Mouse (Mus musculus) midbrain, embryonic 16.5 days (tissue): ENCODE measurements around the gene Ccl17. TPM values are rescaled to one million over a fixed set of nuclear protein-coding genes. Genes with fewer than 3 reads are reported as not detected.

ENCODE experiments used
- ATAC-seq: fragments of 200-750 bp; cut with Nextera tagmentation; 2 replicates; pipeline ENCODE4 v1.8.0; 2017; ENCODE audit warnings: moderate TSS enrichment
- H3K27ac ChIP-seq: fragments of 300-500 bp; sonication (generic); 2 replicates; pipeline ENCODE4 v1.5.1; 2014; ENCODE audit warnings: mild to moderate bottlenecking, low read length, mixed read lengths
- H3K27me3 ChIP-seq: fragments of 300-500 bp; sonication (generic); 2 replicates; pipeline ENCODE4 v1.6.1; 2014; ENCODE audit warnings: low read depth, low read length, mixed read lengths; ENCODE audit not compliant: control insufficient read depth, insufficient read depth
- H3K36me3 ChIP-seq: fragments of 300-500 bp; sonication (generic); 2 replicates; pipeline ENCODE4 v1.6.1; 2014; ENCODE audit warnings: mild to moderate bottlenecking, low read length, moderate library complexity, mixed read lengths; ENCODE audit not compliant: control insufficient read depth, insufficient read depth
- H3K4me1 ChIP-seq: fragments of 300-500 bp; sonication (generic); 2 replicates; pipeline ENCODE4 v1.6.1; 2014; ENCODE audit warnings: mild to moderate bottlenecking, low read length, mixed read lengths; ENCODE audit not compliant: control insufficient read depth, insufficient read depth
- H3K4me2 ChIP-seq: fragments of 300-500 bp; sonication (generic); 2 replicates; pipeline ENCODE4 v1.6.1; 2014; ENCODE audit warnings: mild to moderate bottlenecking, low read length, mixed read lengths
- H3K4me3 ChIP-seq: fragments of 300-500 bp; sonication (generic); 2 replicates; pipeline ENCODE4 v1.5.1; 2014; ENCODE audit warnings: low read depth, mild to moderate bottlenecking, low read length, moderate library complexity, mixed read lengths
- H3K9ac ChIP-seq: fragments of 300-500 bp; sonication (generic); 2 replicates; pipeline ENCODE4 v1.6.1; 2014; ENCODE audit warnings: low read depth, low read length, mixed read lengths
- H3K9me3 ChIP-seq: fragments of 300-500 bp; sonication (generic); replicated peaks from 2 replicates; pipeline ENCODE4 v1.6.1; 2014; ENCODE audit warnings: mild to moderate bottlenecking, low read length, mixed read lengths; ENCODE audit not compliant: control insufficient read depth, poor library complexity, severe bottlenecking
- WGBS: fragments of 180-500 bp; shearing (Covaris S2); extraction: QIAGEN DNeasy Blood & Tissue Kit; methylation state at CpG from one replicate; pipeline ENCODE4 v1.1.7; 2014; 5-methylcytosine and 5-hydroxymethylcytosine counted together
- polyA plus RNA-seq: library from polyadenylated mRNA; unstranded; fragments of >200 nt; fragmentation: Nextera tagmentation; extraction: Ambion mirVana; gene quantifications from 2 replicates; pipeline ENCODE4 v1.2.1, GENCODE M21; 2015

The Ccl17 gene
- polyA plus RNA-seq, 1 experiment from 2014 or later: 0.40 TPM

DNA sequence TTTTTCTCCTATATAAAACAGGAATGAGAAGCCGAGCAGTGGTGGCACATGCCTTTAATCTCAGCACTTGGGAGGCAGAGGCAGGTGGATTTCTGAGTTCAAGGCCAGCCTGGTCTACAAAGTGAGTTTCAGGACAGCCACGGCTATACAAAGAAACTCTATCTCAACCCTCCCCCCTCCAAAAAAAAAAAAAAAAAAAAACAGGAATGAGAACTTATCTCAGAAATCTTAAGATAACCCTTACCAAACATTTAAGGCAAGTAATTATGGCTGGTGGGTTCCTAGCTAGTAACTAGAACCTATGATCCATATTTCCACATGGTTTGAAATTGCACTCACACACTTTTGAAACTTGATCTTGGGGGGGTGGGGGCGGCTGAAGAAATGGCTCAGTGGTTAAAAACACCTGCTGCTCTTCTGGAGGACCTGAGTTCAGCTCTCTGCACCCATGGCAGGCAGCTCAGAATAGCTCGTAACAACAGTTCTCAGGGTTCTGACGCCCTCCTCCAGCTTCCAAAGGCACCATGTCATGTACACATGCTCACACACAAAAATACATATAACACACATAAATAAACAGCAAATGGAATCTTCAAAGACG, 24.2 kb upstream of the Ccl17 start:
- WGBS: 70% methylated on average over 6 of the region's 6 CpGs
- Histone ChIP-seq H3K4me1 (peaks cover 3% of the 10 kb centered on the region; the same call in 1 of the 2 replicates), H3K27ac (no peak overlapping the region)

DNA sequence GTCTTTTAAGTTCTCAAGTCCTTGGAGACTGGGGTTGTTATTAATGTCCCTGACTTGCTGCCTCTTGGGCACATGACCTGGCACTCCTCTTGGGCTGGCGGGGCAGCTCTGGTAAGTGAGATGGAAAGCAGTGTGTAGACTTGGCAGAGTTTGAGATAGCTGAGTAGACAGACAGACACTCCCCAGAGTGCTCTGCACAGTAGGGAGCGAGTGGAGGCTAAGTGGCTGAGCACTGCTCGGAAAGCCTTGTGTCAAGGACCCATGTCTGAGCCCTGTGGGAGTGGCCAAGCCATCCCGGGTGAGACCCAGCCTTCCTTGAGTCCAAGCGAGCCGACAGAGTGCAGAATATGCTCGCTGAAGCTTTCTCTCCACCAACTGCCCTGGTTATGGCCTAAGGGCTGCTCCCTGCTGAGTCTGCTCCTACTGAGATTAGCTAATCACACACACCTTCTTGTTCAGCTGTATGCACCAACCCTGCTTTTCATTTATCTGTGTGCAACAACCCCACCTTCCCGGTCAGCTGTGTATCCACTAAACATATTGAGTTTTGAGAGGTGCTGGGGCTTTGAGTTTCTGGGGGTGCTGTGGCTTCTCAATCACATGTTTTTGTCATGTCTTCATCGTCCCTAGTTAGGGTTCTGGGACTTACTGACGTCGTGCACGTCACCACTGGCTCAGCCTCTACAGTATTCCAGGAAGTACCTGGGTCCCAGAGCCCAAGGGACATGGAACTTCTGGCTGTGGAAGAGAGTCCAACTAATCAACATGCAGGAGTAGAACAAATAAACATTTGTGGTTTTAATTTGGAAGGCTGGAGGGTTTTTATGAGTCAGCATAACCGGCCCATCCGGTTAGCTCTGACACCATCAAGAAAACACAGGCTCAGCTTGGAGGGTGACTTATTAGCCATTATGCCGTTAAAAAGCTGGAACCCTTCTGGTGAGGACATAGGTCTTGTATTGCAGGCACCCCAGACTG, 22.4 kb upstream of the Ccl17 start:
- Histone ChIP-seq H3K9me3 (no peaks in the 10 kb centered on the region), H3K9ac (no peak overlapping the region), H3K4me3 (no peak overlapping the region), H3K4me1 (no peaks in the 10 kb centered on the region), H3K4me2 (no peak overlapping the region), H3K36me3 (no peaks in the 10 kb centered on the region), H3K27me3 (no peaks in the 10 kb centered on the region), H3K27ac (no peak overlapping the region)
- 75% methylated on average over 15 of the region's 15 CpGs for WGBS
- no peak for ATAC-seq

More for the DNA sequence above, 24.2 kb upstream of the Ccl17 start:
- H3K4me2 ChIP-seq: no peak overlapping the region
- H3K4me3 ChIP-seq: no peak overlapping the region
- no peak for ATAC-seq
- no peaks in the 10 kb centered on the region for H3K27me3 ChIP-seq
- H3K9me3 ChIP-seq: no peaks in the 10 kb centered on the region
- no peaks in the 10 kb centered on the region for H3K36me3 ChIP-seq
- H3K9ac ChIP-seq: no peak overlapping the region

DNA sequence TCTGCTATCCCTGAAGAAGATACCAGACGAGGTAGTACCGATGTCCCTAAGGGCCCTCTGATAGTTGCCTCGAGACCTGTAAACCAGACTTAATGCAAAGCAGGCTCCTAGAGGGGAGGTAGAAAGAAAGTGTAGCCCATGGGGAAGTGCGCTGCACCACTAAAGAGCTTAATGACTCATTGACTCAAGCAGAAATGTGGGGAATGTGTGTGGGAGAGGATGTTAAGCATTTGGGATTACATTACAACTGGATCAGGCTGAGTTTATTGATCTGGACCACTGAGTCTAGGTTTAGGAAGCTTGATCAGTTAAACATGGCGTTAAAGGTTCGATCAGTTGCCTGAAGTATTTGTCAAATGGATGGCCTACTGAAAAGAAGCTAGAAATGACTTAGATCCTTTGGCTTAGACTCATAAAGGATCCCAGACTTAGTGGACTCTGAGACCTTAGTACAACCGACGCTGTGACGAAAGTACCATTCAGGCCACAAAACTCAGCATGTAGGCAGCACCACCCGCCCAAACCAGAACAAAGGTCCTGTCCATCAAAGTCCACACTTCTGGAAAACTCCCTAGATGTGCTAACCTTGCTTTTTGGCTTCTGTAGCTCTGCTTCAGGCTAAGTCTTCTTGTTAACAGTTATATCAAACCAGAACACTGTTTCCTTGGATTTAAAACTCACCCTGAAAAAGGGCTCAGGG, 20.8 kb upstream of the Ccl17 start:
- Histone ChIP-seq H3K9ac (no peak overlapping the region), H3K4me1 (no peaks in the 10 kb centered on the region), H3K4me2 (no peak overlapping the region), H3K27ac (no peak overlapping the region), H3K9me3 (no peaks in the 10 kb centered on the region), H3K4me3 (no peak overlapping the region), H3K36me3 (no peaks in the 10 kb centered on the region), H3K27me3 (no peaks in the 10 kb centered on the region)
- no peak for ATAC-seq
- WGBS: 35% methylated on average over 10 of the region's 10 CpGs

DNA sequence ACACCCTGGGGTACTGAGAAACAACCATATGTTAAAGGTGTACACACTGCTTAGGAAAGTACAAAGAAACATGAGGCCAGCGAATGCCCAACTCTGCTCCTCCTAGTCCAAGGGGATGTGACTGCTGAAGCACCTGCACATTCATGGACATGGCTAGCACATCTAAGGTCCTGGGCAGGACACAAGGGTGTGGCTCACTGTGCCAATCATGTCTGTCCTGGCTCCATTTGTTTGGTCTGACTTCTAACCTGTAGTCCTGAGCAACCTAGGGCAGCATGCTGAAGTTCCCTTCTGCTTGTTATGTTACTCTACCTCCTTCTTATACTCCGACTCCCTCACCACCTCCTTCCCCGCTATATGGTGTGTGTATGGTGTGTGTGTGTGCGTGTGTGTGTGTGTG, 15.9 kb upstream of the Ccl17 start:
- Histone ChIP-seq H3K36me3 (no peaks in the 10 kb centered on the region), H3K27ac (no peak overlapping the region), H3K4me3 (no peak overlapping the region), H3K9me3 (no peaks in the 10 kb centered on the region), H3K9ac (no peak overlapping the region), H3K27me3 (no peaks in the 10 kb centered on the region), H3K4me2 (no peak overlapping the region), H3K4me1 (no peaks in the 10 kb centered on the region)
- 93% methylated on average over 4 of the region's 4 CpGs for WGBS
- ATAC-seq: no peak

DNA sequence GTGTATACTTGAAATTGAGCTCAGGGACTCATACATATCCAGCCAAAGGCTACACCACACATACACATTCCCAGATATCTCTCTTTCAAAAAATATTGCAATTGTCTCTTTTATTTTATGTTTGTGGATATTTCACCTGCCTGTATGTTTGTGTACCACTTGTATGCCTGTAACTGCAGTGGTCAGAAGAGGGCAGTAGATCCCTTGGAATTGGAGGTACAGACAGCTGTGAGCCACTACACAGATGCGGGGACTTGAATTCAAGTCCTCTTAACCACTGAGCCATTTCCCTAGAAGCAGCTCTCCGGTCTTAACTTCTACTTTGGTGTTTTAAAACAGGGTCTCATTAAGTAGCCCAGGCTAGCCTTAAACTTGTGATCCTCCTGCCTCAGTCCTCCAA, 15.5 kb upstream of the Ccl17 start:
- ATAC-seq: no peak
- Histone ChIP-seq H3K4me2 (no peak overlapping the region), H3K36me3 (no peaks in the 10 kb centered on the region), H3K27ac (no peak overlapping the region), H3K9ac (no peak overlapping the region), H3K4me1 (no peaks in the 10 kb centered on the region), H3K4me3 (no peak overlapping the region), H3K9me3 (no peaks in the 10 kb centered on the region), H3K27me3 (no peaks in the 10 kb centered on the region)
- 98% methylated on average over 2 of the region's 2 CpGs for WGBS

DNA sequence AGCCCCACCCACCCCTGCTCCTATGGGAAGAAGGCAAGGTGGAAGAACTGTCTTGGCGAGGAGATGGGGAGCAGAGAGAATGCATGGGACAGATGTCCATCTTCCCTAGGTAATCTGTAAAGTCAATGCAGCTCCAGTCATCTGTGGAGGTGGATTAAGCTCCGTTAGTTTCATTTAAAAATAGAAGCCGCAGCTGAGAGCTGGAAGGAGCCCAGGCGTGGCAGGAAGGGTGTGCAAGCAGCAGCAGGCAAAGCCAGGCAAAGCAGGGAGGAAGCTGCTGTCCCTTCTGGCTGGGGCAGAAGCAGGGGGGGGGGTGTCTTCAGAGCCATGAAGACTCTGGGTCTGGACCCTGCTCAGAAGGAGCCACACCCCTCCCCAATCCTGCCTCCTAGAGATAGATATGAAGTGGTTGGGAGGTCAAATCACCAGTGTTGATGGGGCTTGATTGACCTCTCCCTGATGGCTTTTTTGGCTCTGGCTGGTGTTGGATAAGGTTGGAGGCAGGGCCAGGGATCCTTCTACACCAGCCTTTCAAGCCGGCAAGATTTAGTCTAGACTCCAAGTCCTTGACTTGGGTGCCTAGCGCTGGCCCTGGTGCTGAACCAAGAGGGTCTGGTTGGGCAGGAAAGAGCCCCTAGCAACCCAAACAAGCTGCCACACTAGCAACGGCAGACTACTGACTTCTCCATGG, 9.8 kb upstream of the Ccl17 start:
- H3K4me3 ChIP-seq: no peak overlapping the region
- WGBS: 68% methylated on average over 7 of the region's 7 CpGs
- ATAC-seq: no peak
- no peaks in the 10 kb centered on the region for H3K36me3 ChIP-seq
- no peaks in the 10 kb centered on the region for H3K27me3 ChIP-seq
- H3K27ac ChIP-seq: no peak overlapping the region
- H3K9ac ChIP-seq: no peak overlapping the region
- H3K4me2 ChIP-seq: no peak overlapping the region
- no peaks in the 10 kb centered on the region for H3K4me1 ChIP-seq
- H3K9me3 ChIP-seq: no peaks in the 10 kb centered on the region

DNA sequence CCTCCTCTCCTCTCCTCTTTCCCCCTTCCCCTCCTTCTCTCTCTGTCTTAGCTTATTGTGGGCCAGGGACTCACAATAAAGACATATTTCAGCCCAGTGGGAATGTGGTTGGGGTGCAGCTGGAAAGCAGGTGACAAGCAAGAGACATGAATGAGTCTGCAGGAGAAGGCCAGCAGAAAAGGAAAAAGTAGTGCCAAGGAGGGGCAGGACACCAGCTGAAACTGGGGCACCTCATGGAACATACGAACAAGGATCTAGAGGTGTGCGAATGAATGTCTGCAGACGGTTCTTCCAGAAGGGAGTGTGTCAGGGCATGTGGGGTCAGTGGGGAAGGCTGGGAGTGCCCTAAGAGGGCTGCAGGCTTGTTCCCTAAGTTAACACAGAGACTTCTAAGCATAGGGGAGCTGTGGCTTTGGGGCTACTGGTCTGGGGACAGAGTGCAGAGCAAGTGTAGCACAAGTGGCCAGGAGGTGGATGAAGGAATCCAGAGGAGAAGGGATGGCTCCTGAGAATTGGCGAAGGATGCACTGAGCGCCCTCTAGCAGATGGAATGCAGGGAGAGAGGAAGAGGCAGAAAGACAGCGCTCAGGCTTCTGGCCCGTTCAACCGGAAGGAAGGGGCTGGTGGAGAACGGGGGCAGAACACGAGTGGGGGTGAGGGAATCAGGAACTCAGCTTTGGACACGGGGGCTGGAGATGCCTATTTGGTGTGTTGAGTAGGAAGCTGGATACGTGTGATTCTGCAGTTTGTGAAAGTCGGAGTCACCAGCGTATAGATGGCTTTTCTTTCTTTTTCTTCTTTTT, 8.8 kb upstream of the Ccl17 start:
- no peak overlapping the region for H3K27ac ChIP-seq
- no peaks in the 10 kb centered on the region for H3K36me3 ChIP-seq
- H3K27me3 ChIP-seq: no peaks in the 10 kb centered on the region
- no peaks in the 10 kb centered on the region for H3K9me3 ChIP-seq
- 36% methylated on average over 14 of the region's 14 CpGs for WGBS
- no peaks in the 10 kb centered on the region for H3K4me1 ChIP-seq
- no peak for ATAC-seq
- no peak overlapping the region for H3K4me3 ChIP-seq
- no peak overlapping the region for H3K4me2 ChIP-seq
- H3K9ac ChIP-seq: no peak overlapping the region

DNA sequence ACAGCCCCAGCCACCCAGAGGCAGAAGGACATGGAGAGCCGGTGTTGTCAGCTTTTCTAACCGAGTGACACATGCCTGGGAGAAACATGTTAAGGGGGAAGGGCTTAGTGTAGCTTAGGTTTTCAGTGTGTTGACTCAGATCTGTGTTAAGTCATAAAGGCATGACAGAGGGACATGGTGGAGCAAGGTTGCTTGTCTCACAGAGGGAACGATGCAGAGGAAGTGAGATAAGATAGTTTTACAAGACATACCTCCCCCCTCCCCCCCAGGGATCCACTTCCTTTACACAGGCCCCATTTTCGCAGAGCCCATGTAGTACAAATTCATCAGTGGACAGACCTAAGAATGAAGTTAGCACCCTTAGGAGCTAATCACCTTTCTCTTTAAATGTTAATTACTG, 7.9 kb upstream of the Ccl17 start:
- no peak overlapping the region for H3K27ac ChIP-seq
- ATAC-seq: no peak
- 85% methylated on average over 4 of the region's 4 CpGs for WGBS
- no peak overlapping the region for H3K9ac ChIP-seq
- H3K4me1 ChIP-seq: no peaks in the 10 kb centered on the region
- H3K27me3 ChIP-seq: no peaks in the 10 kb centered on the region
- H3K4me3 ChIP-seq: no peak overlapping the region
- H3K4me2 ChIP-seq: no peak overlapping the region
- H3K36me3 ChIP-seq: no peaks in the 10 kb centered on the region
- H3K9me3 ChIP-seq: no peaks in the 10 kb centered on the region
